Mouse (Mus musculus) heart, embryonic 11.5 days (tissue): Measurements from ENCODE around the gene Ganab. TPM values are rescaled to one million over a fixed set of nuclear protein-coding genes. Genes with fewer than 3 reads are reported as not detected.
A peak's percentile ranks its signal among the peaks of the same experiment; 100 is the strongest.
"Not testable (repeated sequence)": the region's sequence is repeated elsewhere in the genome, so short reads cannot be mapped to it uniquely, and the experiment has no call there.

Experiments used
- ATAC-seq: fragments of 200-750 bp; cut with Nextera tagmentation; replicated peaks from 2 replicates; pipeline ENCODE4 v1.8.0; 2017; ENCODE audit warnings: moderate library complexity; ENCODE audit not compliant: insufficient number of reproducible peaks, low FRiP score, low TSS enrichment
- H3K27ac ChIP-seq: fragments of 300-500 bp; sonication (generic); 2 replicates; pipeline ENCODE4 v1.5.1; 2014; ENCODE audit warnings: mild to moderate bottlenecking, low read depth, low read length
- H3K27me3 ChIP-seq: fragments of 300-500 bp; sonication (generic); 2 replicates; pipeline ENCODE4 v1.6.1; 2014; ENCODE audit warnings: mild to moderate bottlenecking, low read length, mixed read lengths; ENCODE audit not compliant: control insufficient read depth, insufficient read depth
- H3K36me3 ChIP-seq: fragments of 300-500 bp; sonication (generic); 2 replicates; pipeline ENCODE4 v1.6.1; 2014; ENCODE audit warnings: mild to moderate bottlenecking, low read length, moderate library complexity, mixed read lengths; ENCODE audit not compliant: control insufficient read depth, insufficient read depth
- H3K4me1 ChIP-seq: fragments of 300-500 bp; sonication (generic); 2 replicates; pipeline ENCODE4 v1.6.1; 2014; ENCODE audit warnings: low read length; ENCODE audit not compliant: control insufficient read depth, insufficient read depth
- H3K4me2 ChIP-seq: fragments of 300-500 bp; sonication (generic); 2 replicates; pipeline ENCODE4 v1.6.1; 2014; ENCODE audit warnings: mild to moderate bottlenecking, moderate library complexity
- H3K4me3 ChIP-seq: fragments of 300-500 bp; sonication (generic); 2 replicates; pipeline ENCODE4 v1.5.1; 2014; ENCODE audit warnings: low read depth, low read length
- H3K9ac ChIP-seq: fragments of 300-500 bp; sonication (generic); 2 replicates; pipeline ENCODE4 v1.6.1; 2014; ENCODE audit warnings: mild to moderate bottlenecking, low read depth, low read length, moderate library complexity
- H3K9me3 ChIP-seq: fragments of 300-500 bp; sonication (generic); replicated peaks from 2 replicates; pipeline ENCODE4 v1.6.1; 2016; ENCODE audit warnings: low read length; ENCODE audit not compliant: control insufficient read depth
- WGBS: fragments of 180-500 bp; shearing (Covaris S2); extraction: QIAGEN DNeasy Blood & Tissue Kit; methylation state at CpG from one replicate; pipeline ENCODE4 v1.1.7; 2014; ENCODE audit not compliant: insufficient replicate concordance; 5-methylcytosine and 5-hydroxymethylcytosine counted together
- polyA plus RNA-seq: library from polyadenylated mRNA; unstranded; fragments of >200 nt; fragmentation: Nextera tagmentation; extraction: Ambion mirVana; gene quantifications from 2 replicates; pipeline ENCODE4 v1.2.1, GENCODE M21; 2014

The Ganab gene
- polyA plus RNA-seq, 1 experiment from 2014 or later, result 66.6 TPM

DNA sequence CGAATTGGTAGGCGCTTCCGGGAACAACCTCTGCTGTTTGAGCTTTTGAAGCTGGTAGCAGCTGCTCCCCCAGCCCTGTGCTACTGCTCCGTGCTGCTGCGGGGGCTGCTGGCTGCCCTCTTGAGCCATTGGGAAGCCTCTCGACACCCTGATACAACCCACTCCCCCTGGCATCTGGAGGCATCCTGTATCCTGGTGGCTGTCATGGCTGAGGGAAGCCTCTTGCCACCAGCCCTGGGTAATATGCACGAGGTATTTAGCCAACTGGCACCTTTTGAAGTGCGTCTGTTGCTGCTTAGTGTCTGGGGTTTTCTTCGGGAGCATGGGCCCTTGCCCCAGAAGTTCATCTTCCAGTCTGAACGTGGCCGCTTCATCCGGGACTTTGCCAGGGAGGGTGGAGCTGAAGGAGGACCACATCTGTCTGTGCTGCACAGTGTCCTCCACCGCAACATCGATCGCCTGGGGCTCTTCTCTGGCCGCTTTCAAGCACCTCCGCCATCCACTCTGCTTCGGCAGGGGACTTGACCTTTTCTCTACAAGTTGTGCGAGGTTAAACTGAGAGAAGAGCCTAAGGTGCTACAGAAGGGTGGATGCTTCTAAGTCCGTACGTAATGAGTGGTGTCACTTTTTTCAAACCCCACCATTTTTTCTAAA, 533 bp upstream of the Ganab start:
- ATAC-seq, result peak; percentile 27; the same call in 1 of the 2 replicates
- Histone ChIP-seq H3K4me2 (peak overlapping the region; percentile 82), H3K36me3 (peaks cover 11% of the 10 kb centered on the region; the same call in 1 of the 2 replicates), H3K4me3 (peak overlapping the region; percentile 98), H3K27ac (peak overlapping the region; percentile 91), H3K9ac (peak overlapping the region; percentile 69), H3K4me1 (peaks cover 14% of the 10 kb centered on the region)
- H3K9me3 ChIP-seq, H3K27me3 ChIP-seq: not testable (repeated sequence)
- WGBS, result 26% methylated on average over 21 of the region's 21 CpGs

DNA sequence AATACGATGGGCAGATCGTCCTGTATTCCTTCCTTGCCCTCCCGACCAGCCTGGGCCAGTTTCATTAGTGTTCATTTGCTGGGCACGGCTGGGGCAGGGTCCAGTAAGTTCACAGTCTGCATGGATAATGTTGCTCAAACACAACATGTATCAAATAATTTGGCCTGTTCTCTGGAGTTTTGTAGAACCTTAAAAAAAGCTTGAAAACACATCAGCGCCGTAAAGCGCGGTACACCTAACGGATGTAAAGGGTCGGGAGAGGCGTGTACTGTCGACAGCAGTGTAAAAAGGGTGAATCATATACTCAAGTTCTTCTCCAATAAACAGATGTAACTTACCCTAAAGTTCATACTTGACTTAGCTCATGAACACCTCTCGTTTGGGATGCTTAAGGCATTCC, 705 bp downstream of the Ganab start:
- Histone ChIP-seq H3K9me3 (no peaks in the 10 kb centered on the region), H3K27ac (peak overlapping the region; percentile 91), H3K4me1 (peaks cover 14% of the 10 kb centered on the region)

DNA sequence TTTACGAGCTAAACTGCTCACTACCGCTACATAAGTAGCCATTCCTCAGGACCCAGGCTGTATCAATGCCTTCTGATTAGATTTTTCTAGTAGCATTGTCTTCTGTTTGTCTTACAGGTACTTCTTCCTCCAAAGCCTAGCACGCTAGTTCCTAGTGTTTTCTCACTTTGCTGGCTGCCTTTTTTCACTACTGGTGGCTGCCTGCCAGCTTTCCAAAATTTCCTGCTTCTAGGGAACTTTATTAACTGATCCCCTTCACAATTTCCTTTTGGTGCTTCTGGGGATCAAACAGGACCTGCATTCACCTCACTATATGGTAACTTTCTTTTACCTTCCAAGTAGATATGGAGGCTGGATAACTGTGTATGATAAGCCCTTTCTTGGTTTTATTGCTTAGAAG, 1.2 kb downstream of the Ganab start:
- Histone ChIP-seq H3K36me3 (peaks cover 16% of the 10 kb centered on the region), H3K27me3 (no peaks in the 10 kb centered on the region), H3K27ac (no peak overlapping the region), H3K4me2 (peak overlapping the region; percentile 82), H3K4me1 (peaks cover 14% of the 10 kb centered on the region), H3K9ac (peak overlapping the region; percentile 97), H3K4me3 (peak overlapping the region; percentile 98), H3K9me3 (no peaks in the 10 kb centered on the region)
- WGBS, result 49% methylated on average over 3 of the region's 3 CpGs
- ATAC-seq, result no peak

More for the DNA sequence above, 705 bp downstream of the Ganab start:
- peaks cover 16% of the 10 kb centered on the region for H3K36me3 ChIP-seq
- 9% methylated on average over 13 of the region's 13 CpGs for WGBS
- H3K4me2 ChIP-seq, result peak overlapping the region; percentile 82
- ATAC-seq, result no peak
- H3K9ac ChIP-seq, result peak overlapping the region; percentile 97
- peak overlapping the region; percentile 98 for H3K4me3 ChIP-seq
- no peaks in the 10 kb centered on the region for H3K27me3 ChIP-seq

DNA sequence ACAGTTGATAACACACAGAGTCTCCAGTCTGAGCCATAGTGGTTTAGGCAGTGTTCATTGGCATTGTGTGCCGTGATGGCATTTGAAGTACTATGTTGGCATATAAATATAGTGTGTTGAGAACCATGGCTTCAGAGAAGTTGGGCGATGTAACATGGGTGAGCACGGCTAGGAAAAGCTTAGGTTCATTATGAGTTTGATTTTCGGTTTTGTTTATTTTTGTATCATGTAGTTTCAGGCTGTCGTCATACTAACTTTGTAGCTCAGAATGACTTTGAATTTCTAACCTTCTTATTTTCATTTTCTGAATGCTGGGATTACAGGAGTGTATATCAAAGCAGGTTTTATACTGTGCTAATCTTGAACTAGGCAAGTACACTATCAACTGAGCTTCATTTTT, 5.5 kb downstream of the Ganab start:
- no peak overlapping the region for H3K27ac ChIP-seq
- no peak overlapping the region for H3K4me2 ChIP-seq
- H3K4me3 ChIP-seq, result no peak overlapping the region
- WGBS, result 93% methylated on average over 5 of the region's 5 CpGs
- no peak for ATAC-seq
- peaks cover 6% of the 10 kb centered on the region for H3K4me1 ChIP-seq
- H3K27me3 ChIP-seq, result no peaks in the 10 kb centered on the region
- no peaks in the 10 kb centered on the region for H3K9me3 ChIP-seq
- peaks cover 35% of the 10 kb centered on the region for H3K36me3 ChIP-seq
- no peak overlapping the region for H3K9ac ChIP-seq

DNA sequence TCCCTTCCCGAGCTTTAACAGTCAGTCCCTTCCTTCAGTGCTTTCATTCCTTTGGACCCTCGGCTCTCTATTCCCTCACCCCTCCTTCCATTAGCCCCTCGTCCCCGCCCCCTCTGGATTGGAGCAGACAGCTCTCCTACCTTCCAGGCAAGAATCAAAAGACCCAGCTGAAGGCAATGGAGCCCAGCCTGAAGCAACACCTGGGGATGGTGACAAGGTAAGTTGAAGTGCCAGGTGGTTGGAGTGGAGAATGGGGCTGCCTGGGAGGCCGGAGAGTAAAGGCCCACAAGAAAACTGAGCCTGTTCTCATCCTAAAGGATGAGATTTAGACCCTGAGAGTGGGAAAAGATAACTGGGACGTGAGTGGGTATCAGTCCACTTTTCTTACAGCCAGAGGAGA, 10.7 kb downstream of the Ganab start:
- H3K4me3 ChIP-seq, result no peak overlapping the region
- H3K9me3 ChIP-seq, result no peaks in the 10 kb centered on the region
- no peaks in the 10 kb centered on the region for H3K27me3 ChIP-seq
- ATAC-seq, result no peak
- no peak overlapping the region for H3K27ac ChIP-seq
- H3K9ac ChIP-seq, result no peak overlapping the region
- H3K4me1 ChIP-seq, result no peaks in the 10 kb centered on the region
- H3K4me2 ChIP-seq, result no peak overlapping the region
- 90% methylated on average over 6 of the region's 6 CpGs for WGBS
- H3K36me3 ChIP-seq, result peaks cover 71% of the 10 kb centered on the region

DNA sequence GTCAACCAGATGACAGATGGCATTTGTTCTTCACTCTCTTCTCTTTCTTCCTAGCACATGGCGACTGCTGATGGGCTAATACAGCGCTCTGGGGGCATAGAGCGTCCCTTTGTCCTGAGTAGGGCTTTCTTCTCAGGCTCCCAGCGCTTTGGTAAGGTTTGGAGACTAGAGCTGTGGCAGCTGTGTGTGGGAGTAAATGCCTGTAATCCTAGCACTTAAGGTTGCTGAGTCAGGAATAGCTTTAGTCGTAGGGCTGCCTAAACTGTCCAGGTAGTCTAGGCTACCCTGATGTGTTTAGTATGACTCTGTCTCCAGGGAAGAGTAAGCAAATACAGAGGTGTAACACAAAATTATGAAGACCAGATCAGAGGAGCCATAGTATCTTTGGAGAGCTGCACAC, 13.9 kb downstream of the Ganab start:
- H3K36me3 ChIP-seq, result peaks cover 81% of the 10 kb centered on the region
- H3K4me3 ChIP-seq, result no peak overlapping the region
- no peaks in the 10 kb centered on the region for H3K4me1 ChIP-seq
- 90% methylated on average over 5 of the region's 5 CpGs for WGBS
- no peak for ATAC-seq
- H3K27me3 ChIP-seq, result no peaks in the 10 kb centered on the region
- H3K9ac ChIP-seq, result no peak overlapping the region
- H3K27ac ChIP-seq, result no peak overlapping the region
- H3K4me2 ChIP-seq, result no peak overlapping the region
- no peaks in the 10 kb centered on the region for H3K9me3 ChIP-seq

DNA sequence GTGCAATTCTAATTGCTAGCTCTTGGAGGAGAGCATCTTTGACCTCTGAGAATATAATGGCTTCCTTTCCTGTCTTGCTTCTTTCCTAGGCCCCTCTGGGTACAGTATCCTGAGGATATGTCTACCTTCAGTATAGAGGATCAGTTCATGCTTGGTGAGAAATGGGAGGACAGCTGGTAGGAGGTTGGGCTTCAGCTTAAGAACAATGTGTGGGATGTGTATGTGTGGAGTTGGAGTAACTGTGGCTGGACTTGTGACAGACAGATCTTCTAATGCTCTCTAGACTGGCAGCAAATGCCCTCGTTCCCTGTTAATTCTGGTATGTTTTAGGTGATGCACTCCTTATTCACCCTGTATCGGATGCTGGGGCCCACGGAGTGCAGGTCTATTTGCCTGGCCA, 16.3 kb downstream of the Ganab start:
- H3K36me3 ChIP-seq, result peaks cover 62% of the 10 kb centered on the region
- WGBS, result 93% methylated on average over 3 of the region's 3 CpGs
- ATAC-seq, result no peak
- no peak overlapping the region for H3K4me2 ChIP-seq
- H3K27ac ChIP-seq, result no peak overlapping the region
- H3K27me3 ChIP-seq, result no peaks in the 10 kb centered on the region
- no peak overlapping the region for H3K9ac ChIP-seq
- H3K9me3 ChIP-seq, result no peaks in the 10 kb centered on the region
- no peaks in the 10 kb centered on the region for H3K4me1 ChIP-seq
- H3K4me3 ChIP-seq, result no peak overlapping the region

DNA sequence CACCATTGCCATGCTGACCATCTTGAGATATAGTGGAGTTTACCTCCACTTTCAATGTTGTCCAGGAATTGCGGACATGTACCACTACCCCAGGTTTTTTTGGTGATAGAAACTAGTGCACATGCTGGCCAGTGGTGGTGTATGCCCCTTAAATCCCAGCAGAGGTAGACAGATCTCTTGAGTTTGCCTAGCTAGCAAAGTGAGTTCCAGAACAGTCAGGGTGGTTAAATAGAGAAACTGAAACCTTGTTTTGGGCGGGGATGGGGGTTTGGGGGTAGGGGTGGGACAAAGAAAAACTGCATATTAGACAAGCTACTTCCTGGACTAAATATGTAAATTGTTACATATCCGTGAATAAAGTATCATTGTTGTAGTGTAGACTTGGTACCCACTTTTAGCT, 21.1 kb downstream of the Ganab start:
- Histone ChIP-seq H3K27me3 (no peaks in the 10 kb centered on the region), H3K4me1 (peaks cover 8% of the 10 kb centered on the region), H3K9ac (no peak overlapping the region), H3K4me3 (no peak overlapping the region), H3K4me2 (no peak overlapping the region), H3K9me3 (no peaks in the 10 kb centered on the region), H3K36me3 (peaks cover 33% of the 10 kb centered on the region), H3K27ac (no peak overlapping the region)
- no peak for ATAC-seq
- WGBS, result 89% methylated on average over 3 of the region's 3 CpGs

DNA sequence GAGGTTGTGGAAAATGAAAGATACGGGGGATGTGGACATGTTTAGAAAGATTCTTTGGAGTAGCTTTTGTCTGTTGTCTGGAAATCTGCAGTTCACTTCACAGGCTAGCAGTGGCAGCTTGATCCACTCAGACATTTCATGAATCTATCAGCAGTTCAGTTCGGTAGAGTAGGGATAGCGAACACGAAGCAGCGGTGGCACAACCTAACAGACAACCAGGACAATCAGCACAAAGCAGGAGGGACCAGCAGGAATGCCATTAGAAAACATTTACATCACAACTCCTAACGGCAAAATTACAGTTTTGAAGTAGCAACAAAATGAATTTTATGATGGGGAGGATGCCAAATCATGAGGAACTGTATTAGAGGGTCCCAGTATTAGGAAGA, 21.8 kb downstream of the Ganab start:
- peaks cover 8% of the 10 kb centered on the region for H3K4me1 ChIP-seq
- H3K4me2 ChIP-seq, result peak overlapping the region; percentile 87
- H3K9me3 ChIP-seq, result no peaks in the 10 kb centered on the region
- 61% methylated on average over 6 of the region's 6 CpGs for WGBS
- ATAC-seq, result no peak
- peak overlapping the region; percentile 82; the same call in 1 of the 2 replicates for H3K9ac ChIP-seq
- H3K36me3 ChIP-seq, result peaks cover 26% of the 10 kb centered on the region
- peak overlapping the region; percentile 78 for H3K27ac ChIP-seq
- no peaks in the 10 kb centered on the region for H3K27me3 ChIP-seq
- H3K4me3 ChIP-seq, result peak overlapping the region; percentile 79
